Comparison of ENCODE assay signal across 17 mouse cellular contexts in genomic region chr4:140102581-140103200, GRCm38 (mm10).
A peak's percentile ranks its signal among the peaks of the same experiment; 100 is the strongest.
DNase-seq lines count a peak whose midpoint lies in the region; ATAC-seq and TF ChIP-seq lines count a peak whose summit lies in the region.
"Had no signal": no experiment of that assay in that cellular context is flagged by ENCODE, and none has a peak within 500 bp of the region (broad histone marks: within the 10 kb centered on the region; RNA-seq: fewer than 3 reads in every experiment).

No protein-coding gene starts in this region.

- ATAC-seq in midbrain, postnatal 0 days (ENCODE audit: low FRiP score): no peak
- ATAC-seq in forebrain, embryonic 12.5 days (ENCODE audit: low FRiP score): no peak
- ATAC-seq in midbrain, embryonic 15.5 days (replicated peaks): no peak
- no peak for ATAC-seq in liver, embryonic 12.5 days
- ATAC-seq: lung, postnatal 0 days had no signal

- H3K27me3 ChIP-seq in midbrain, embryonic 10.5 days (ENCODE audit: low read depth, poor library complexity, severe bottlenecking): peaks cover 60% of the 10 kb centered on the region
- H3K27me3 ChIP-seq in midbrain, postnatal 0 days (ENCODE audit: insufficient read depth, low read length): no peaks in the 10 kb centered on the region; the same call in 1 of the 2 replicates
- H3K27me3 ChIP-seq in forebrain, embryonic 12.5 days: peaks cover 28% of the 10 kb centered on the region
- H3K27me3 ChIP-seq in midbrain, embryonic 15.5 days (replicated peaks): peaks cover under 1% of the 10 kb centered on the region; the same call in 1 of the 2 replicates
- H3K27me3 ChIP-seq in liver, embryonic 12.5 days (replicated peaks): peaks cover 50% of the 10 kb centered on the region
- H3K27me3 ChIP-seq: CH12.LX had no signal

- 19% methylated on average over 11 of the region's 11 CpGs for WGBS in midbrain, embryonic 10.5 days
- WGBS in midbrain, postnatal 0 days: 24% methylated on average over 11 of the region's 11 CpGs
- 22% methylated on average over 11 of the region's 11 CpGs for WGBS in forebrain, embryonic 12.5 days
- WGBS in midbrain, embryonic 15.5 days: 20% methylated on average over 11 of the region's 11 CpGs
- 14% methylated on average over 11 of the region's 11 CpGs for WGBS in liver, embryonic 12.5 days (ENCODE audit: insufficient replicate concordance)

- H3K9me3 ChIP-seq in midbrain, embryonic 10.5 days (replicated peaks): no peaks in the 10 kb centered on the region
- no peaks in the 10 kb centered on the region for H3K9me3 ChIP-seq in midbrain, postnatal 0 days (ENCODE audit: low read length)
- H3K9me3 ChIP-seq in forebrain, embryonic 12.5 days: no peaks in the 10 kb centered on the region
- no peaks in the 10 kb centered on the region for H3K9me3 ChIP-seq in midbrain, embryonic 15.5 days
- no peaks in the 10 kb centered on the region for H3K9me3 ChIP-seq in liver, embryonic 12.5 days (replicated peaks)

- no peak for TF ChIP-seq CTCF in midbrain, postnatal 0 days (IDR thresholded peaks at IDR 0.05)

- no peak overlapping the region for H3K9ac ChIP-seq in midbrain, postnatal 0 days (replicated peaks; ENCODE audit: low read length, poor library complexity, severe bottlenecking)
- H3K9ac ChIP-seq in forebrain, embryonic 12.5 days: no peak overlapping the region; the same call in 1 of the 2 replicates
- no peak overlapping the region for H3K9ac ChIP-seq in midbrain, embryonic 15.5 days
- no peak overlapping the region for H3K9ac ChIP-seq in liver, embryonic 12.5 days

- H3K4me1 ChIP-seq in midbrain, embryonic 10.5 days: peaks cover 49% of the 10 kb centered on the region
- H3K4me1 ChIP-seq in midbrain, postnatal 0 days (ENCODE audit: insufficient read depth, low read length): peaks cover 12% of the 10 kb centered on the region
- H3K4me1 ChIP-seq in forebrain, embryonic 12.5 days: peaks cover 49% of the 10 kb centered on the region
- peaks cover 51% of the 10 kb centered on the region for H3K4me1 ChIP-seq in midbrain, embryonic 15.5 days
- no peaks in the 10 kb centered on the region for H3K4me1 ChIP-seq in liver, embryonic 12.5 days

- H3K27ac ChIP-seq in midbrain, embryonic 10.5 days (replicated peaks): no peak overlapping the region
- H3K27ac ChIP-seq in midbrain, postnatal 0 days (ENCODE audit: low read depth, low read length): no peak overlapping the region
- peak overlapping the region; percentile 80 for H3K27ac ChIP-seq in forebrain, embryonic 12.5 days
- 0 out of 2 replicates have a peak overlapping the region, but pooled peaks have one; percentile 72 for H3K27ac ChIP-seq in midbrain, embryonic 15.5 days
- H3K27ac ChIP-seq in liver, embryonic 12.5 days: no peak overlapping the region
- H3K27ac ChIP-seq: kidney, postnatal 0 days had no signal

- H3K4me2 ChIP-seq in midbrain, postnatal 0 days (ENCODE audit: low read depth, low read length, poor library complexity, severe bottlenecking): no peak overlapping the region
- H3K4me2 ChIP-seq in forebrain, embryonic 12.5 days: peak overlapping the region; percentile 50
- no peak overlapping the region for H3K4me2 ChIP-seq in midbrain, embryonic 15.5 days
- H3K4me2 ChIP-seq in liver, embryonic 12.5 days: no peak overlapping the region

- intact Hi-C loops in heart, postnatal 14 days (cut with DNase I): no loop called here

- peak overlapping the region; percentile 50; the same call in 1 of the 2 replicates for H3K4me3 ChIP-seq in midbrain, embryonic 10.5 days
- H3K4me3 ChIP-seq in midbrain, postnatal 0 days (ENCODE audit: low read depth, low read length): no peak overlapping the region
- no peak overlapping the region for H3K4me3 ChIP-seq in forebrain, embryonic 12.5 days (replicated peaks)
- H3K4me3 ChIP-seq in midbrain, embryonic 15.5 days: no peak overlapping the region
- no peak overlapping the region for H3K4me3 ChIP-seq in liver, embryonic 12.5 days

- H3K36me3 ChIP-seq in midbrain, embryonic 10.5 days: no peaks in the 10 kb centered on the region
- no peaks in the 10 kb centered on the region for H3K36me3 ChIP-seq in midbrain, postnatal 0 days (ENCODE audit: insufficient read depth, low read length)
- H3K36me3 ChIP-seq in forebrain, embryonic 12.5 days (replicated peaks): no peaks in the 10 kb centered on the region
- H3K36me3 ChIP-seq in midbrain, embryonic 15.5 days (replicated peaks): no peaks in the 10 kb centered on the region
- no peaks in the 10 kb centered on the region for H3K36me3 ChIP-seq in liver, embryonic 12.5 days

- no peak for DNase-seq in midbrain, embryonic 10.5 days (ENCODE audit: low spot score)
- no peak for DNase-seq in midbrain, postnatal 0 days (ENCODE audit: low spot score)
- peak; percentile 64 for DNase-seq in R1 (ENCODE audit: low read depth, low spot score)
- no peak for DNase-seq in heart, postnatal 14 days
- DNase-seq: cerebellum, adult 9-10 months; gastrocnemius, postnatal 14 days; heart, postnatal 4 days; layer of hippocampus, adult 9-11 months; liver; right cerebral cortex, postnatal 4 days; thymus, postnatal 25 days had no signal

Comparison
In these comparisons a context has a peak if more than half of its experiments do, and no peak if none do; other contexts are left out.
1. H3K27ac ChIP-seq: peak in forebrain, embryonic 12.5 days (single experiment) and midbrain, embryonic 15.5 days (single experiment); none in midbrain, embryonic 10.5 days (single experiment), midbrain, postnatal 0 days (single experiment) and liver, embryonic 12.5 days (single experiment).